Mouse (Mus musculus) megakaryocyte, embryonic 14.5 days (primary cell): ENCODE measurements around the gene A930004D18Rik.

Source experiments
- FLI1 ChIP-seq: IDR thresholded peaks from 2 replicates; pipeline ENCODE4 v1.6.1; 2012; ENCODE audit warnings: low read length, inconsistent platforms, mixed read lengths
- GATA1 ChIP-seq: IDR thresholded peaks from 3 replicates; pipeline ENCODE4 v1.6.1; 2012; ENCODE audit warnings: mixed read lengths, low read length, inconsistent platforms, borderline replicate concordance

GRCm38 (mm10) chr2:18002306-18002705 is 35.2 kb downstream of the A930004D18Rik start:
- TF ChIP-seq GATA1 (no peak), FLI1 (no peak)
